Mouse (Mus musculus) forebrain, embryonic 15.5 days (tissue): ENCODE measurements at regions not wholly inside any gene's neighbourhood (a gene's known extent, or its start where the extent isn't known, plus 50 kb on each side); places are given as distances from the start of the nearest gene placed in this dataset.

Experiments used
- ATAC-seq: fragments of 200-750 bp; cut with Nextera tagmentation; replicated peaks from 2 replicates; pipeline ENCODE4 v1.8.0; 2017; ENCODE audit warnings: mild to moderate bottlenecking, moderate TSS enrichment, moderate library complexity
- H3K27ac ChIP-seq: fragments of 300-500 bp; sonication (generic); replicated peaks from 2 replicates; pipeline ENCODE4 v1.5.1; 2015; ENCODE audit warnings: mild to moderate bottlenecking, inconsistent platforms
- H3K27me3 ChIP-seq: fragments of 300-500 bp; sonication (generic); 2 replicates; pipeline ENCODE4 v1.6.1; 2015; ENCODE audit warnings: inconsistent platforms
- H3K36me3 ChIP-seq: fragments of 300-500 bp; sonication (generic); 2 replicates; pipeline ENCODE4 v1.6.1; 2015; ENCODE audit warnings: mild to moderate bottlenecking, inconsistent platforms
- H3K4me1 ChIP-seq: fragments of 300-500 bp; sonication (generic); 2 replicates; pipeline ENCODE4 v1.6.1; 2015; ENCODE audit warnings: inconsistent platforms
- H3K4me2 ChIP-seq: fragments of 300-500 bp; sonication (generic); replicated peaks from 2 replicates; pipeline ENCODE4 v1.6.1; 2015; ENCODE audit warnings: mild to moderate bottlenecking, inconsistent platforms
- H3K4me3 ChIP-seq: fragments of 300-500 bp; sonication (generic); 2 replicates; pipeline ENCODE4 v1.5.1; 2015; ENCODE audit warnings: mild to moderate bottlenecking, inconsistent platforms
- H3K9ac ChIP-seq: fragments of 300-500 bp; sonication (generic); replicated peaks from 2 replicates; pipeline ENCODE4 v1.6.1; 2015; ENCODE audit warnings: mild to moderate bottlenecking, inconsistent platforms
- H3K9me3 ChIP-seq: fragments of 300-500 bp; sonication (generic); 2 replicates; pipeline ENCODE4 v1.6.1; 2016; ENCODE audit warnings: inconsistent platforms
- WGBS: fragments of 180-500 bp; shearing (Covaris S2); methylation state at CpG from one replicate; pipeline ENCODE4 v1.1.7; 2015; ENCODE audit warnings: mixed read lengths; 5-methylcytosine and 5-hydroxymethylcytosine counted together

- no peak for ATAC-seq
- no peaks in the 10 kb centered on the region for H3K9me3 ChIP-seq
- no peak overlapping the region for H3K4me2 ChIP-seq
- H3K9ac ChIP-seq: no peak overlapping the region
- no peaks in the 10 kb centered on the region for H3K4me1 ChIP-seq
- H3K27ac ChIP-seq: no peak overlapping the region
- no peaks in the 10 kb centered on the region for H3K36me3 ChIP-seq
- H3K4me3 ChIP-seq: no peak overlapping the region
- H3K27me3 ChIP-seq: no peaks in the 10 kb centered on the region
Measured at GRCm38 (mm10) chr12:16392851-16393250, 217.9 kb downstream of the Lpin1 start.

DNA sequence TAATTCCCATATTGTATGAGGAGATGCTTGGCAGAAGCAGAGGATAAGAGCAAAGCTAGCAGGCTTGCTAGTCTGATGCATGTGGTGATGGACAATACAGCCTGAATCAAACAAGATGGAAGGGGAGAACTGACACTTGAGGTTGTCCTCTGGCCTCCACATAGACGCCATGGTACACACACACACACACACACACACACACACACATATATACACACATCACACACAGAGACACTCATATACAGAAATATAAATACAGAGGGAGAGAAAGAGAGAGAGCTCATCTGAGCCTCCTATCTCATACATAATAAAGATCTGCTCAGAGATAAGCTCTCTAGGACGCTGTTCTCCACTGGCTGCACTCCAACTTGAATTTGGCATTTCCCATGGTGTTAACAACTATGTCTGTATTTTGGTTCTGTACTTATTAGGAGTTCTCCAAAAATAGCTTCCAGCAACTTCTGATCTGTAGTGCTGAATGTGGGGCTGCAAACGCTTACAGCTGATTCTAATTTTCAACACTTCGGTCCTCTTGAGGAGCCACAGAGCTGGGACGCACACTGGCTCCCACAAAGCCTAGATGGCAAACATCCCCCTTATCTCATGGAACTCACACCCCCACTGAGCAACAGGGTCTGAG lies 219.0 kb downstream of the Lpin1 start:
- Histone ChIP-seq H3K4me1 (no peaks in the 10 kb centered on the region), H3K27ac (no peak overlapping the region), H3K27me3 (no peaks in the 10 kb centered on the region), H3K36me3 (no peaks in the 10 kb centered on the region), H3K4me3 (no peak overlapping the region), H3K4me2 (no peak overlapping the region), H3K9me3 (no peaks in the 10 kb centered on the region), H3K9ac (no peak overlapping the region)
- 67% methylated on average over 5 of the region's 5 CpGs for WGBS
- ATAC-seq: 0 out of 2 replicates have a peak, but pooled peaks have one; percentile 29

DNA sequence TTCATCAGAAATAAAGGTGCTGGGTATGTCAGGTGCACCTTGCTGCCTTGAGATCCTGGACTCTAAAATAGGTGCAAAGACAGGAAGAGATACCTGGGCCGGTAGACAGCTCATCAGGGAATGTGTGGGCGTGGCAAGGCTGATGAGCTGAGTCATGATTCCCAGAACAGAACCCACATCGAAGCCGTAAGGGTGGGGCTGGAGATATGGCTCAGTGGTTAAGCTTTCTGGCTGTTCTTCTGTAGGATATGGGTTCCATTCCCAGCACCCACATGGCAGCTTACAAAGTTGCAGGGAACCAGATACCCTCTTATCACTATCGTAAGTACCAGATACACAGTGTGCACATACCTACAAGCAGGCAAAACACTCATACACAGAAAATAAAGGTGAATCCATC lies 219.6 kb downstream of the Lpin1 start:
- no peak overlapping the region for H3K27ac ChIP-seq
- H3K9me3 ChIP-seq: no peaks in the 10 kb centered on the region
- no peak overlapping the region for H3K4me2 ChIP-seq
- no peaks in the 10 kb centered on the region for H3K4me1 ChIP-seq
- H3K9ac ChIP-seq: no peak overlapping the region
- no peaks in the 10 kb centered on the region for H3K27me3 ChIP-seq
- no peak for ATAC-seq
- H3K4me3 ChIP-seq: no peak overlapping the region
- no peaks in the 10 kb centered on the region for H3K36me3 ChIP-seq
- 92% methylated on average over 5 of the region's 5 CpGs for WGBS

DNA sequence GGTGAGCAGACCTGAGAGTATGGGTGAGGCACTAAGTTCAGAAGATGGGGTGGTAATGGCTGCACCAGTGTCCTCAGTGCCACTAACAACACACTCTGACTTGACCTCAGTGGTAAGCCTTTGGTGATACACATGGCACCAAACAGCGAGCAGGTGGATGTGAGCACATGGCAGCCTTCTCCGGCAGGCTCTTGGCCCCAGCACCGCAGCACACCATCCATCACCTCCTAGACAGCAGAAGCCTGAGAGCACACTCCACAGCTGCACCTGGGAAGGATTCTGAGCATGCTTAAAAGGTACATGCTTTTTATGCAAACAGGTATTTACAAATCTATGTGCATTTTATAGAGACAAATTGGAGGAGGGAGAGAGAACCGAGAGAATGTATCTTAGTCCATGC lies 223.7 kb downstream of the Lpin1 start:
- H3K9ac ChIP-seq: no peak overlapping the region
- ATAC-seq: no peak
- H3K27me3 ChIP-seq: no peaks in the 10 kb centered on the region
- H3K9me3 ChIP-seq: no peaks in the 10 kb centered on the region
- WGBS: 96% methylated on average over 4 of the region's 4 CpGs
- no peak overlapping the region for H3K4me2 ChIP-seq
- no peak overlapping the region for H3K4me3 ChIP-seq
- H3K36me3 ChIP-seq: no peaks in the 10 kb centered on the region
- no peaks in the 10 kb centered on the region for H3K4me1 ChIP-seq
- no peak overlapping the region for H3K27ac ChIP-seq

GRCm38 (mm10) chr12:16384396-16384795 lies 226.4 kb downstream of the Lpin1 start:
- Histone ChIP-seq H3K4me1 (no peaks in the 10 kb centered on the region), H3K4me2 (no peak overlapping the region), H3K9me3 (no peaks in the 10 kb centered on the region), H3K36me3 (no peaks in the 10 kb centered on the region), H3K27ac (no peak overlapping the region), H3K27me3 (no peaks in the 10 kb centered on the region), H3K9ac (no peak overlapping the region), H3K4me3 (no peak overlapping the region)
- ATAC-seq: no peak
- 83% methylated on average over 1 of the region's 1 CpGs for WGBS

GRCm38 (mm10) chr12:16383499-16383935 lies 227.2 kb downstream of the Lpin1 start:
- WGBS: 85% methylated on average over 15 of the region's 15 CpGs
- Histone ChIP-seq H3K9me3 (no peaks in the 10 kb centered on the region), H3K4me2 (no peak overlapping the region), H3K36me3 (no peaks in the 10 kb centered on the region), H3K4me1 (no peaks in the 10 kb centered on the region), H3K4me3 (no peak overlapping the region), H3K27ac (no peak overlapping the region), H3K27me3 (no peaks in the 10 kb centered on the region), H3K9ac (no peak overlapping the region)
- no peak for ATAC-seq

GRCm38 (mm10) chr12:16382417-16382988 lies 228.3 kb downstream of the Lpin1 start:
- ATAC-seq: no peak
- WGBS: 74% methylated on average over 11 of the region's 11 CpGs
- H3K27ac ChIP-seq: no peak overlapping the region
- H3K9ac ChIP-seq: no peak overlapping the region
- H3K9me3 ChIP-seq: no peaks in the 10 kb centered on the region
- no peaks in the 10 kb centered on the region for H3K27me3 ChIP-seq
- no peaks in the 10 kb centered on the region for H3K4me1 ChIP-seq
- no peaks in the 10 kb centered on the region for H3K36me3 ChIP-seq
- no peak overlapping the region for H3K4me3 ChIP-seq
- no peak overlapping the region for H3K4me2 ChIP-seq

- no peaks in the 10 kb centered on the region for H3K4me1 ChIP-seq
- no peaks in the 10 kb centered on the region for H3K36me3 ChIP-seq
- no peak overlapping the region for H3K9ac ChIP-seq
- H3K4me3 ChIP-seq: no peak overlapping the region
- H3K27ac ChIP-seq: no peak overlapping the region
- H3K4me2 ChIP-seq: no peak overlapping the region
- no peak for ATAC-seq
- WGBS: 87% methylated on average over 4 of the region's 4 CpGs
- no peaks in the 10 kb centered on the region for H3K9me3 ChIP-seq
- no peaks in the 10 kb centered on the region for H3K27me3 ChIP-seq
Measured at GRCm38 (mm10) chr12:16381026-16381425, 229.7 kb downstream of the Lpin1 start.

DNA sequence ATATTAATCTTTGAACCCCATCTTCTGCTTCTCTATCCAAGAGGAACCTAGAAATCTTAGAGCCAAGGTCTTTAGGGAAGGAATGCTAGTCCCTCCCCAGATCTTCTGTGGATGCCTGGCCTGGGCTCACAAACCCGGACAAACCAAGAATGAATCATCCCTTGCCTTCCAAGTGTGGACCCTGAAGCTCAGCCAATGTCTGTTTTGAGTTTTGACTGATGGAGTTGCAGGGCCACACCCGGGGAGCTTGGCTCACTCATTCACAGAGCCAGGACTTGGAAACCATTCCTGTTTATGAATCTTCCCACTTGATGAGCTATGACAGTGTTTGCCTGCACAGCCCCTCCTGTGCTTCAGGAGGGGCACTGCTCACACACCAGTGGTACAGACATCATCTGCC lies 230.4 kb downstream of the Lpin1 start:
- Histone ChIP-seq H3K4me3 (no peak overlapping the region), H3K9me3 (no peaks in the 10 kb centered on the region), H3K4me2 (no peak overlapping the region), H3K27me3 (no peaks in the 10 kb centered on the region), H3K27ac (no peak overlapping the region), H3K9ac (no peak overlapping the region), H3K4me1 (no peaks in the 10 kb centered on the region), H3K36me3 (no peaks in the 10 kb centered on the region)
- ATAC-seq: no peak
- WGBS: 82% methylated on average over 2 of the region's 2 CpGs

DNA sequence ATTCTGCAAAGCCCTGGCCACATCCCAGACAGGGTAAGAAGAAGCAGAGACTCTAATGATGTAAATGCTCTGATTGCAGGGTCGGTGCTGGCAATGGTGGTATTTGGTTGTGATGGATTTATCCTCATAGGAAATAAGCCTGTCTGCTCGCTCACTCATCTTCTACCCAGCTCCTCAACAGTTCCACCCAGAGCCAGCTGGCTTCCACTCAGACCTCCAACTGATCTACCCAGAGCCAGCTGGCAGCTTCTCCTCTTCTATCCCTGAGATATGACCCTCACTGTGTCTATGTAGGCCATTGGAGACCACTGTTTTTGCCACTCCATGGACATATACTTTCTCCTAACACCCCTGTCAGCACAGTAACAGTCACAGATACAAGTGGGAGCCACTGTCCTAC lies 231.4 kb downstream of the Lpin1 start:
- no peaks in the 10 kb centered on the region for H3K36me3 ChIP-seq
- H3K27me3 ChIP-seq: no peaks in the 10 kb centered on the region
- no peak overlapping the region for H3K4me3 ChIP-seq
- H3K4me1 ChIP-seq: no peaks in the 10 kb centered on the region
- H3K4me2 ChIP-seq: no peak overlapping the region
- H3K9me3 ChIP-seq: no peaks in the 10 kb centered on the region
- H3K9ac ChIP-seq: no peak overlapping the region
- no peak overlapping the region for H3K27ac ChIP-seq
- ATAC-seq: no peak
- 90% methylated on average over 2 of the region's 2 CpGs for WGBS

- no peak for ATAC-seq
- WGBS: 90% methylated on average over 3 of the region's 3 CpGs
- H3K4me1 ChIP-seq: no peaks in the 10 kb centered on the region
Measured at GRCm38 (mm10) chr12:16378501-16378900, 232.3 kb downstream of the Lpin1 start.

GRCm38 (mm10) chr12:16374331-16374996 lies 236.3 kb downstream of the Lpin1 start:
- Histone ChIP-seq H3K9me3 (no peaks in the 10 kb centered on the region), H3K4me3 (no peak overlapping the region), H3K36me3 (no peaks in the 10 kb centered on the region), H3K9ac (no peak overlapping the region), H3K4me2 (no peak overlapping the region), H3K27ac (no peak overlapping the region), H3K4me1 (no peaks in the 10 kb centered on the region), H3K27me3 (no peaks in the 10 kb centered on the region)
- 85% methylated on average over 4 of the region's 4 CpGs for WGBS
- ATAC-seq: no peak

More at GRCm38 (mm10) chr12:16378501-16378900, 232.3 kb downstream of the Lpin1 start:
- Histone ChIP-seq H3K4me3 (no peak overlapping the region), H3K27ac (no peak overlapping the region), H3K9me3 (no peaks in the 10 kb centered on the region), H3K27me3 (no peaks in the 10 kb centered on the region), H3K4me2 (no peak overlapping the region), H3K36me3 (no peaks in the 10 kb centered on the region), H3K9ac (no peak overlapping the region)
